Mouse (Mus musculus): ENCODE measurements around the gene Naaladl1. TPM values are rescaled to one million over a fixed set of nuclear protein-coding genes. Genes with fewer than 3 reads are reported as not detected.
"Not testable (repeated sequence)": the region's sequence is repeated elsewhere in the genome, so short reads cannot be mapped to it uniquely, and the experiment has no call there.

Naaladl1 gene
- polyA plus RNA-seq, 1 experiment from 2014 or later = 2.5 TPM

DNA sequence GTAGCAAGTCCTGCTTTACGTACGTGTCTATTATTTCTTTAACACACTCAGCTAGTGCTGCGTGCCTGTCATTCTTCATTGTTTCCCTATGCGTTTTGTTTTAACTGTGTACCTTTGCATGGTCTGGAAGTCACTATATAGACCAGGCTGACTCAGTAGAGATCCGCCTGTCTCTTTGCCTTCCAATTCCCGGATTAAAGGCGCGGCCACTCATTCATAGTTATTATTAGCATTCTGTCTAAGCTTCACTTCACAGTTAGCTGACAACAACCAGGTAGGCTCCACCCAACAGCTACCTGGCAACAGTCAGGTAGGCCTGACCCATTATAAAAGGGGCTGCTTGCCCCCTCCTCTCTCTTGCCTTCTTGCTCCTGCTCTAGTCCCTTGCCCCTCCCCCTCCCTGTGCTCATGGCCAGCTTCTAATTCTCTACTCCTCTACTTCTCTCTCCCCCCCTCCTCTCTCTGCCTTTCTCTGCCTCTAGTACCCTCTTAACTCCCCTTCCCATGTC, 13.1 kb downstream of the Naaladl1 start:
- peak overlapping the region; percentile 86 for H3K4me2 ChIP-seq (ENCODE audit: low read depth, low read length)
- no peak for ATAC-seq (ENCODE audit: low read depth)
- WGBS (ENCODE audit: insufficient replicate concordance) = 5% methylated on average over 8 of the region's 8 CpGs
- H3K4me3 ChIP-seq (ENCODE audit: low read depth, low read length) = peak overlapping the region; percentile 70
- H3K27ac ChIP-seq (ENCODE audit: low read length) = peak overlapping the region; percentile 90
- H3K27me3 ChIP-seq (ENCODE audit: control insufficient read depth, insufficient read depth, low read depth, low read length) = no peaks in the 10 kb centered on the region
- H3K36me3 ChIP-seq (ENCODE audit: control insufficient read depth, insufficient read depth) = peaks cover 26% of the 10 kb centered on the region
- H3K9me3 ChIP-seq (replicated peaks; ENCODE audit: control insufficient read depth, low read length) = no peaks in the 10 kb centered on the region
- peak overlapping the region; percentile 85 for H3K9ac ChIP-seq (ENCODE audit: low read depth, low read length)
- H3K4me1 ChIP-seq (ENCODE audit: control insufficient read depth, low read depth, low read length) = peaks cover 20% of the 10 kb centered on the region

DNA sequence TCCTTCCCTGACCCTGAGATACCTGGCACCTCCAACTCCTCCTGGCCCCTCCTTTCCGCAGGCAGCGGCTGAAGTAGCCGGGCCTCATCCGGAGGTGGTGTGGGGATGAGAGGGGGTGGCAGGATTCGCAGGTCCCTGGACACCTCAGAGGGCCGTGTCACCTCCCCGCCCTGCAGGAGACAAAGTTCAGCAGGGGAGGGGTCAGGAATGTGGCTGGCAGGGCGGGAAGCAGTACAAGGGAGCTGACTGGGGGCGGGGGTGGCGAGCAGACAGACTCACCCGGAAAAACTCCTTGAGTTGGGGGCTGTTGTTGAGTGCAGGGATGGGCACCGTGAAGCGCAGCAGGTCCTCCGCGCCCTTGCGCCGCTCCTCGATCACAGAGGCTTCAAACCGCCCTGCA, 16.2 kb downstream of the Naaladl1 start:
- H3K9me3 ChIP-seq (replicated peaks; ENCODE audit: control insufficient read depth, low read length) = no peaks in the 10 kb centered on the region
- H3K27ac ChIP-seq (ENCODE audit: low read length) = peak overlapping the region; percentile 54
- H3K9ac ChIP-seq (ENCODE audit: low read depth, low read length) = no peak overlapping the region; the same call in 1 of the 2 replicates
- peaks cover 23% of the 10 kb centered on the region for H3K4me1 ChIP-seq (ENCODE audit: control insufficient read depth, low read depth, low read length)
- H3K36me3 ChIP-seq (ENCODE audit: control insufficient read depth, insufficient read depth) = peaks cover 8% of the 10 kb centered on the region; the same call in 1 of the 2 replicates
- peak; percentile 42 for ATAC-seq (ENCODE audit: low read depth)
- 73% methylated on average over 19 of the region's 19 CpGs for WGBS (ENCODE audit: insufficient replicate concordance)
- peak overlapping the region; percentile 23 for H3K4me2 ChIP-seq (ENCODE audit: low read depth, low read length)
- peak overlapping the region; percentile 31 for H3K4me3 ChIP-seq (ENCODE audit: low read depth, low read length)
- H3K27me3 ChIP-seq (ENCODE audit: control insufficient read depth, insufficient read depth, low read depth, low read length) = no peaks in the 10 kb centered on the region

DNA sequence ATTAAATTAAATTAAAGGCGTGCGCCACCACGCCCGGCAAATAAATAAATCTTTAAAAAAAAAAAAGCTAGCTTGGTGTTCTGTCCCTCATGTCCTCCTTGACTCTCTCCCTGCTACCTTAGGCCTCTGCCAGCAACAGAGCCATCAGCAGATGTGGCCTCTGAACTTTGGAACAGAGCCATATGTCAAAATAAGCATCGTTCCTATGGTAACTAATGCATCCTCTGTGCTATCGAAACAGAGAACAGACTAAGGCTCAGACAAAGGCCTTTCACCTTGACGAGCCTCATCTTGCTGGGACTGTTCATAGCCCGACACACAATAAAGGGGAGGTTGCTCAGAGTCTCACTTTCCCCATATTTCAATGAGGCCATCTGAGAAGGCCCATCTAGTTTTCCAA, 17.7 kb downstream of the Naaladl1 start:
- H3K27ac ChIP-seq (ENCODE audit: low read length) = no peak overlapping the region
- H3K9ac ChIP-seq (ENCODE audit: low read depth, low read length) = no peak overlapping the region
- 81% methylated on average over 8 of the region's 8 CpGs for WGBS (ENCODE audit: insufficient replicate concordance)
- no peaks in the 10 kb centered on the region for H3K9me3 ChIP-seq (replicated peaks; ENCODE audit: control insufficient read depth, low read length)
- H3K4me1 ChIP-seq (ENCODE audit: control insufficient read depth, low read depth, low read length) = peaks cover 22% of the 10 kb centered on the region
- no peaks in the 10 kb centered on the region for H3K27me3 ChIP-seq (ENCODE audit: control insufficient read depth, insufficient read depth, low read depth, low read length)
- peaks cover 8% of the 10 kb centered on the region; the same call in 1 of the 2 replicates for H3K36me3 ChIP-seq (ENCODE audit: control insufficient read depth, insufficient read depth)
- H3K4me3 ChIP-seq (ENCODE audit: low read depth, low read length) = no peak overlapping the region
- H3K4me2 ChIP-seq (ENCODE audit: low read depth, low read length) = no peak overlapping the region
- no peak for ATAC-seq (ENCODE audit: low read depth)

DNA sequence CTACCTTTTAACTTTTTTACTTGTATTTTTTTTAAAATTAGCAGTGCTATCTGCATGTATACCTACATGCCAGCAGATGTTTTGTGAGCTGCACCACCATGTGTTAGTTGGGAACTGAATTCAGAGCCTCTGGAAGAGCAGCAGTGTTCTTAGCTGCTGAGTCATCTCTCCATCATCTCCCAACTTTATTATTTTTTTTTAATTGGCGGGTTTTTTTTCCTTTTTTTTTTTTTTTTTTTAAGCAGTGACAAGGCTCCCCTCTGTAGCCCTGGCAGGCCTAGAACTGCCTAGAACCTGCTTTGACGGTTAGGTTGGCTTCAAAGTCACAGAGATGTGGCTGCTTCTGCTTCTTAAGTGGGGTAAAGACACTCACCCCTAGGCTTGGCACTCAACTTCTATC, 19.3 kb downstream of the Naaladl1 start:
- no peak for ATAC-seq (ENCODE audit: low read depth)

DNA sequence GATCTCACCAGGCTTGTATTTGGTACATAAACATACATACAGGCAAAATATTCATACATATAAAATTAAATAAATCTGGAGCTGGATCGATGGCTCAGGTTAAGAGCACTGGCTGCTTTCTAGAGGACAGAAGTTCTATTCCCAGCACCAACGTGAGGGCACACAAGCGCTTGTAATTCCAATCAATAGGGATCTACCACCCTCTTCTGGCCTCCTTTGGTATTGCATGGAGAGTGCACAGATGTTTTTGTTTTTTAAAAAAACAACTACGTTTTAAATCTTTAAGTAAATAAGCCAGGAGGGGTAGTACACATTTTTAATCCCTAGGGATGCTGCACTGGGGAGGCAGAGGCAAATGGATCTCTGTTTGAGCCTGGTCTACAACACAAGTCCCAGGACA, 20.7 kb downstream of the Naaladl1 start:
- no peak for ATAC-seq (ENCODE audit: low read depth)
- WGBS (ENCODE audit: insufficient replicate concordance) = 17% methylated on average over 4 of the region's 4 CpGs
- Histone ChIP-seq H3K27ac (ENCODE audit: low read length) (peak overlapping the region; percentile 97), H3K27me3 (ENCODE audit: control insufficient read depth, insufficient read depth, low read depth, low read length) (no peaks in the 10 kb centered on the region), H3K4me2 (ENCODE audit: low read depth, low read length) (peak overlapping the region; percentile 70), H3K4me3 (ENCODE audit: low read depth, low read length) (peak overlapping the region; percentile 73), H3K36me3 (ENCODE audit: control insufficient read depth, insufficient read depth) (no peaks in the 10 kb centered on the region), H3K4me1 (ENCODE audit: control insufficient read depth, low read depth, low read length) (peaks cover 42% of the 10 kb centered on the region), H3K9ac (ENCODE audit: low read depth, low read length) (peak overlapping the region; percentile 28), H3K9me3 (replicated peaks; ENCODE audit: control insufficient read depth, low read length) (no peaks in the 10 kb centered on the region)

More for the DNA sequence above, 19.3 kb downstream of the Naaladl1 start:
- no peak overlapping the region for H3K4me2 ChIP-seq (ENCODE audit: low read depth, low read length)
- WGBS (ENCODE audit: insufficient replicate concordance) = 61% methylated on average over 2 of the region's 2 CpGs
- no peak overlapping the region for H3K27ac ChIP-seq (ENCODE audit: low read length)
- no peaks in the 10 kb centered on the region for H3K9me3 ChIP-seq (replicated peaks; ENCODE audit: control insufficient read depth, low read length)
- no peak overlapping the region for H3K4me3 ChIP-seq (ENCODE audit: low read depth, low read length)
- H3K27me3 ChIP-seq (ENCODE audit: control insufficient read depth, insufficient read depth, low read depth, low read length) = no peaks in the 10 kb centered on the region
- peaks cover 28% of the 10 kb centered on the region for H3K4me1 ChIP-seq (ENCODE audit: control insufficient read depth, low read depth, low read length)
- H3K36me3 ChIP-seq (ENCODE audit: control insufficient read depth, insufficient read depth) = peaks cover 6% of the 10 kb centered on the region; the same call in 1 of the 2 replicates
- H3K9ac ChIP-seq (ENCODE audit: low read depth, low read length) = no peak overlapping the region

DNA sequence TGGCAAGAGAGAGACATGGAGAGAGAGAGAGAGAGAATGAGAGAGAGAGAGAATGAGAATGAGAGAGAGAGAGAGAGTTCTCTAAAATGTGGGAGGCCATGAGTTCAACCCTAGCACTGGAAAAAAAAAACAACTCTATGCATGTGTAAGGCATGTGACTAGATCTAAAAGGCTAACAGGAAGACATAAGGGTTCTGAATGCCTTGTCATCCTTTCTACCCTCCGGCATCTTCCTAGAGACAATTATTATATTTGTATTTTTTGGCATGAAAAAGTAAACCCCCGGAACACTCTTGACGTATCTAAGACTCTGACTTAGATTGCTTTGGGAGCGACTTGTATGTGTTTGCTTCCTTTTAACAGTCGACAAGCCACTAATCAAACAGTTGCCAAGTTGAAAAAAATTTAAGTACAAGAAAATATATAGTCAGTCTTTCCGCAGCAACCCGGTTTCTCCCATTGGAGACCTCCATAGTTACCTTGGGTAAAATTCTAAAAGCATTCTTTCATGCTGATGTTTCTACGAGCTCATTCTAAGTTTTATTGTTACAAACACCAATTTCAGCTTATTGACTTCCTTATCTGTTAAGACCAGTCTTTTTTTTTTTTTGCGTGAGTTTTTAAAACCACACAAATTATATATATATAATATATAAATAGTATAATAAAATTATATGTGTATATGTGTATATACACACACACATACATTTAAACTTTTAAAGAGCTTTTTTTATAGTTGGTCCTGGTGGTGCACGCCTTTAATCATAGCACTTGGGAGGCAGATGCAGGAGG, 21.4 kb downstream of the Naaladl1 start:
- Histone ChIP-seq H3K27me3 (ENCODE audit: control insufficient read depth, insufficient read depth, low read depth, low read length) (no peaks in the 10 kb centered on the region), H3K9ac (ENCODE audit: low read depth, low read length) (peak overlapping the region; percentile 82), H3K4me2 (ENCODE audit: low read depth, low read length) (peak overlapping the region; percentile 70), H3K27ac (ENCODE audit: low read length) (peak overlapping the region; percentile 97), H3K9me3 (replicated peaks; ENCODE audit: control insufficient read depth, low read length) (no peaks in the 10 kb centered on the region), H3K36me3 (ENCODE audit: control insufficient read depth, insufficient read depth) (no peaks in the 10 kb centered on the region), H3K4me1 (ENCODE audit: control insufficient read depth, low read depth, low read length) (peaks cover 49% of the 10 kb centered on the region), H3K4me3 (ENCODE audit: low read depth, low read length) (peak overlapping the region; percentile 73)
- ATAC-seq (ENCODE audit: low read depth) = no peak
- WGBS (ENCODE audit: insufficient replicate concordance) = 57% methylated on average over 10 of the region's 10 CpGs

DNA sequence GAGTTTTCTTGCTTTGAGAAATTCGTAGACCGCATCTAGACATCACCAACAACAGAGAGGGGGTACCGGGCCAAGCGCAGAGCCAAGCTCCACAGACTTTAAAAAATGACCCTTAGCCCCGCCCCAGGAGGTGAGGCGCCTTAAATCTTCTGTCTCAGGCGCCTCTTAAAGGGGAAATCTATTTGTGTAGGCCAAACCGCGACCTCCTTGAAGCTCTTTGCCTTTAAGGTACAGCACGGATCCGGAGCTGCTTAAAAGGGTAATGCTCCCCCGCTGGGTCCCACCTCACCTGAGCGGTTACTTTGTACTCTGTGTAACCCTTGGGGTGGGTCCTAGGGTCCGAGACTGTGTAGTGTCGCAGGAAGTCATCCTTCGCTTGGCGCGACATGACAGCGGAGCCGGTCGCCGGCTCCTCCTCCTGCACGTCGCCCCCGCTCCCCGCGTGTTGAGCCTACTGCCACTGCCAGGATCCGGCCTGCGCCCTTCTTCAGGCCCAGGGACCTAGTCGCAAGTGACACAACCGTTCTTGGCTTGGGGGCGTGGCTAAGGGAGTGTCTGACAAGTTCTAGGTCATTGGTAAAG, 22.3 kb downstream of the Naaladl1 start, which contains the start of gene Snx15:
Snx15 (minus strand) TSS at position 545 of the 582 bp plus-strand sequence.
- H3K4me1 ChIP-seq (ENCODE audit: control insufficient read depth, low read depth, low read length) = peaks cover 56% of the 10 kb centered on the region
- peak within 1 kb of the TSS; percentile 82 for H3K9ac ChIP-seq (ENCODE audit: low read depth, low read length)
- no peaks in the 10 kb centered on the region for H3K27me3 ChIP-seq (ENCODE audit: control insufficient read depth, insufficient read depth, low read depth, low read length)
- under 1% methylated on average over 32 of the region's 32 CpGs for WGBS (ENCODE audit: insufficient replicate concordance)
- no peaks in the 10 kb centered on the region for H3K36me3 ChIP-seq (ENCODE audit: control insufficient read depth, insufficient read depth)
- H3K4me3 ChIP-seq (ENCODE audit: low read depth, low read length) = peak within 1 kb of the TSS; percentile 73
- ATAC-seq (ENCODE audit: low read depth) = peak; percentile 86
- H3K27ac ChIP-seq (ENCODE audit: low read length) = peak within 1 kb of the TSS; percentile 97
- no peaks in the 10 kb centered on the region for H3K9me3 ChIP-seq (replicated peaks; ENCODE audit: control insufficient read depth, low read length)
- peak within 1 kb of the TSS; percentile 70 for H3K4me2 ChIP-seq (ENCODE audit: low read depth, low read length)

DNA sequence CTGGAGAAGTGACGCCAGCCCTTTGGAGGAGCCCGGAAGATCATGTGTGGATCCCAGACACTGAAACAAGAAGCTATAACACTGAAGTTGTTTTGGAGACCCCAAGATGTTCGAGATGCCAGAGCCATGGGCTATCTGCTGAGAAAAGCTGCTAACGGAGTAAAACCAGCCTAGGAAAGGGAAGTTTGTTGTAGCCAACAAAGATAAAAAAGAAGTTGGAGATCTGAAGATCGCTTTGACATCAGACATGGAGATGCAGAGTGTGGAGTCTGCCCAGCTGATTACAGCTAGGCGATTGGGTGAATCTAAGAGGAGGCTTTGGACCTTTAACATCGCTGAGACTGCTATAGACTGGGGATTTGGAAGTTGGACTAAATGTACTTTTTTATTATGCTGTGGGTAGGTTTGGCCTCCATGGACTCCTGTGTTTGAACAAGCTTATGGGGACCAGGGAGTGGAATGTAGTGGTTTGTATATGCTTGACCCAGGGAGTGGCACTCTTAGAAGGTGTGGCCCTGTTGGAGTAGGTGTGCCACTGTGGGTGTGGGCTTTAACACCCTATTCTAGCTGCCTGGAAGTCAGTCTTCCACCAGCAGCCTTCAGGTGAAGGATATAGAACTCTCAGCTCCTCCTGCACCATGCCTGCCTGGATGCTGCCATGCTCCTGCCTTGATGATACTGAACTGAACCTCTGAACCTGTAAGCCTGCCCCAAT, 25.0 kb downstream of the Naaladl1 start:
- Histone ChIP-seq H3K4me3 (ENCODE audit: low read depth, low read length) (peak overlapping the region; percentile 48), H3K4me2 (ENCODE audit: low read depth, low read length) (peak overlapping the region; percentile 66), H3K27ac (ENCODE audit: low read length) (peak overlapping the region; percentile 97), H3K4me1 (ENCODE audit: control insufficient read depth, low read depth, low read length) (peaks cover 70% of the 10 kb centered on the region)
- 56% methylated on average over 7 of the region's 7 CpGs for WGBS (ENCODE audit: insufficient replicate concordance)
- H3K27me3 ChIP-seq (ENCODE audit: control insufficient read depth, insufficient read depth, low read depth, low read length); H3K9me3 ChIP-seq (replicated peaks; ENCODE audit: control insufficient read depth, low read length); ATAC-seq (ENCODE audit: low read depth); H3K9ac ChIP-seq (ENCODE audit: low read depth, low read length); H3K36me3 ChIP-seq (ENCODE audit: control insufficient read depth, insufficient read depth): not testable (repeated sequence)
